Mouse (Mus musculus): ENCODE data around the gene Scarb1.

DNA sequence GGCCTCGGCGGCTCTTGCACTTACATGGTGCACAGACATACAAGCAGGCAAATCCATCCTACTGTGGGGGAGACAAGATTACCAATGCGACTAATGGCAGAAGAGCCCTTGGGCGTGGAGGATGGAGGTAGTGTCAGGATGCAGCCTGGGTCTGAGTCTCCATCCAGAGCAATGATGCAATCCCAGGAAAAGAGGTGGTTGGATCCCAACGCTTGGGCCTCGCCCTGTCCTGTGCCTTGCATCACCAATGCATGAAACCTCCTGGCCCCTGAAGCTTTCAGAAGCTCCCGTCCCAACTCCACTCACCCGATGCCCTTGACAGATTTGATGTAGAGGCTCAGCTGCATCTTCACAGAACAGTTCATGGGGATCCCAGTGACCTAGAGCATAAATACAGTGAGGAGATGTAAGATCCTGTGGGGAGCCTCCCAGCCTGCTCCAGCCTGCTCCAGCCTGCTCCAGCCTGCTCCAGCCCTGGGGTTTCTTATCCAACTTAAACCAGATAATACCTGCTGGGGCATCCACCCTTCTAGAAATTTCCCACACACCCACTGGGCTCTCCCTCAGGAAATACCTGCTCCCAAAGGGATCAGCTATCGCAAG, 53.7 kb downstream of the Scarb1 start:
- TF ChIP-seq CTCF (IDR thresholded peaks at IDR 0.05; ENCODE audit: low read depth) (no peak), EP300 (IDR thresholded peaks at IDR 0.05; ENCODE audit: low read depth) (no peak)
